Comparison of ENCODE assay signal across 12 mouse cellular contexts in the genomic region with DNA sequence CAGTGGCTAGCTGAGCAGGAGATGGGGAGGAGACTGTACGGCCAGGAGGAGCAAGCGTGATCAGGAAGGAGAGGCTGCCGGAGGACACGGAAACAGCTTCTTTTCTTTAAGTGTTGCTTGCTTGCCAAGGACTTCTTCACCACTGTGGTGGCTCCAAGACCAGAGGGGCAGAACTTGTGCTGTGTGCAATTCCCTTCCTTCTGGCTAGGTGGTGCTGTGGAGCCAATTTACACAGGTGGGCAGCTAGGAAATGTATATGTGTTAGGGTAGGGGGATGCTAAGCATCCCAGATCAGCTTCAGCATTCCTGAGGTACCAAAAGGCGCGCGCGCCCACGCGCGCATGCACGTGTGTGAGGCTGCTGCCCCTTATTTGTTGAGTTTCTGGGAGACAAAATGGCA.
A peak's percentile ranks its signal among the peaks of the same experiment; 100 is the strongest.
DNase-seq lines count a peak whose midpoint lies in the region; ATAC-seq and TF ChIP-seq lines count a peak whose summit lies in the region.
"Had no signal": no experiment of that assay in that cellular context is flagged by ENCODE, and none has a peak within 500 bp of the region (broad histone marks: within the 10 kb centered on the region; RNA-seq: fewer than 3 reads in every experiment).

No protein-coding gene starts in this region.

- WGBS in cerebellum, adult 2 months = 96% methylated on average over 12 of the region's 12 CpGs
- WGBS in liver, embryonic 14.5 days (ENCODE audit: insufficient replicate concordance) = 83% methylated on average over 12 of the region's 12 CpGs
- WGBS in liver, embryonic 12.5 days (ENCODE audit: insufficient replicate concordance) = 81% methylated on average over 12 of the region's 12 CpGs

- H3K4me1 ChIP-seq in cerebellum, adult 2 months (ENCODE audit: control insufficient read depth, insufficient read depth, low read length) = peaks cover 16% of the 10 kb centered on the region
- no peaks in the 10 kb centered on the region for H3K4me1 ChIP-seq in liver, embryonic 14.5 days (replicated peaks; ENCODE audit: control insufficient read depth in 2 of 2, insufficient read depth in 2 of 2, low read length in 1 of 2)
- H3K4me1 ChIP-seq in liver, embryonic 12.5 days = no peaks in the 10 kb centered on the region
- 0 out of 2 replicates have a peak, but pooled peaks cover 6% of the 10 kb centered on the region for H3K4me1 ChIP-seq in E14TG2a.4 (replicated peaks; ENCODE audit: low read depth, low read length)
- peaks cover 3% of the 10 kb centered on the region; the same call in 1 of the 2 replicates for H3K4me1 ChIP-seq in cortical plate, adult 2 months (ENCODE audit: control insufficient read depth, insufficient read depth, low read length)

- no peak overlapping the region for H3K27ac ChIP-seq in cerebellum, adult 2 months (ENCODE audit: insufficient read depth, low read length)
- H3K27ac ChIP-seq in liver, embryonic 14.5 days = no peak overlapping the region
- no peak overlapping the region for H3K27ac ChIP-seq in liver, embryonic 12.5 days
- H3K27ac ChIP-seq in cortical plate, adult 2 months (ENCODE audit: insufficient read depth, low read length) = no peak overlapping the region
- H3K27ac ChIP-seq: limb, embryonic 13.5 days had no signal

- TF ChIP-seq CTCF in cerebellum, adult 2 months (IDR thresholded peaks at IDR 0.05; ENCODE audit: borderline replicate concordance, insufficient read depth, low read depth, low read length) = peak; percentile 36; the same call in 1 of the 2 replicates
- peak; percentile 56 for TF ChIP-seq CTCF in liver, embryonic 14.5 days (IDR thresholded peaks at IDR 0.05; ENCODE audit: low read depth)
- peak; percentile 93 for TF ChIP-seq CTCF in E14TG2a.4 (conservative IDR thresholded peaks at IDR 0.05; ENCODE audit: low read length)
- TF ChIP-seq CTCF in cortical plate, adult 2 months (IDR thresholded peaks at IDR 0.05; ENCODE audit: extremely low read depth, insufficient read depth, low read length) = peak; percentile 29; the same call in 1 of the 2 replicates

- TF ChIP-seq POLR2A in cerebellum, adult 2 months (IDR thresholded peaks at IDR 0.05; ENCODE audit: borderline replicate concordance, insufficient read depth, low read length) = no peak
- no peak for TF ChIP-seq POLR2A in cortical plate, adult 2 months (IDR thresholded peaks at IDR 0.05; ENCODE audit: extremely low read depth, insufficient read depth, low read length)

- no peaks in the 10 kb centered on the region for H3K36me3 ChIP-seq in liver, embryonic 14.5 days (replicated peaks; ENCODE audit: control insufficient read depth, insufficient read depth, low read depth)
- no peaks in the 10 kb centered on the region for H3K36me3 ChIP-seq in liver, embryonic 12.5 days
- no peaks in the 10 kb centered on the region for H3K36me3 ChIP-seq in E14TG2a.4 (ENCODE audit: insufficient read depth, low read length)
- H3K36me3 ChIP-seq: limb, embryonic 13.5 days had no signal

- intact Hi-C loops in left cerebral cortex, postnatal 4 days (cut with DNase I) = no loop called here

- no peak for TF ChIP-seq EP300 in liver, embryonic 14.5 days (IDR thresholded peaks at IDR 0.05; ENCODE audit: low read depth)

- H3K4me3 ChIP-seq in cerebellum, adult 2 months (replicated peaks; ENCODE audit: insufficient read depth, low read depth, low read length) = no peak overlapping the region
- H3K4me3 ChIP-seq in liver, embryonic 14.5 days (ENCODE audit: insufficient read depth in 1 of 2, low read depth in 2 of 2, low read length in 2 of 2) = no peak overlapping the region
- H3K4me3 ChIP-seq in liver, embryonic 12.5 days = no peak overlapping the region
- H3K4me3 ChIP-seq in E14TG2a.4 (replicated peaks; ENCODE audit: low read length) = no peak overlapping the region
- H3K4me3 ChIP-seq in cortical plate, adult 2 months (ENCODE audit: insufficient read depth, low read length) = no peak overlapping the region
- H3K4me3 ChIP-seq: limb, embryonic 13.5 days had no signal

- no peaks in the 10 kb centered on the region for H3K27me3 ChIP-seq in cerebellum, adult 2 months (ENCODE audit: control insufficient read depth, insufficient read depth, low read length)
- H3K27me3 ChIP-seq in liver, embryonic 14.5 days (ENCODE audit: control insufficient read depth, insufficient read depth, low read length) = no peaks in the 10 kb centered on the region
- no peaks in the 10 kb centered on the region for H3K27me3 ChIP-seq in liver, embryonic 12.5 days (replicated peaks)
- peaks cover 8% of the 10 kb centered on the region; the same call in 1 of the 2 replicates for H3K27me3 ChIP-seq in E14TG2a.4 (ENCODE audit: insufficient read depth, low read length)
- H3K27me3 ChIP-seq: limb, embryonic 13.5 days had no signal

- no peaks in the 10 kb centered on the region for H3K9me3 ChIP-seq in liver, embryonic 14.5 days (ENCODE audit: control insufficient read depth, low read length)
- H3K9me3 ChIP-seq in liver, embryonic 12.5 days (replicated peaks) = no peaks in the 10 kb centered on the region
- no peaks in the 10 kb centered on the region for H3K9me3 ChIP-seq in E14TG2a.4 (ENCODE audit: low read length)
- H3K9me3 ChIP-seq: limb, embryonic 13.5 days had no signal

- H3K4me2 ChIP-seq in liver, embryonic 14.5 days (ENCODE audit: low read depth) = no peak overlapping the region
- no peak overlapping the region for H3K4me2 ChIP-seq in liver, embryonic 12.5 days
- H3K4me2 ChIP-seq: limb, embryonic 13.5 days had no signal

- no peak for DNase-seq in cerebellum, adult 2 months
- DNase-seq in cerebellum, adult 11 months = no peak
- DNase-seq in liver, embryonic 14.5 days (ENCODE audit: low read depth in 3 of 3, low spot score in 3 of 3) = no peak
- no peak for DNase-seq in left cerebral cortex, postnatal 4 days
- no peak for DNase-seq in layer of hippocampus, adult 8-10 months (ENCODE audit: low spot score in 2 of 2)
- DNase-seq: cerebellum, postnatal 36 days; heart, postnatal 14 days had no signal

- ATAC-seq in liver, embryonic 14.5 days (ENCODE audit: insufficient read depth) = no peak
- no peak for ATAC-seq in liver, embryonic 12.5 days
- ATAC-seq: intestine, embryonic 16.5 days had no signal

- H3K9ac ChIP-seq in liver, embryonic 14.5 days (replicated peaks) = no peak overlapping the region
- no peak overlapping the region for H3K9ac ChIP-seq in liver, embryonic 12.5 days
- H3K9ac ChIP-seq: limb, embryonic 13.5 days had no signal

Comparison
In these comparisons a context has a peak if more than half of its experiments do, and no peak if none do; other contexts are left out.
1. CTCF ChIP-seq: peak in every context shown above with its lines; median percentile 93 in E14TG2a.4; 56 in liver, embryonic 14.5 days; 36 in cerebellum, adult 2 months; 29 in cortical plate, adult 2 months.